Mouse (Mus musculus): ENCODE measurements around the gene Coro1c. TPM values are rescaled to one million over a fixed set of nuclear protein-coding genes. Genes with fewer than 3 reads are reported as not detected.

The Coro1c gene
- total and polyA plus RNA-seq, 3 experiments, result 77.3 to 158 (median 103) TPM

DNA sequence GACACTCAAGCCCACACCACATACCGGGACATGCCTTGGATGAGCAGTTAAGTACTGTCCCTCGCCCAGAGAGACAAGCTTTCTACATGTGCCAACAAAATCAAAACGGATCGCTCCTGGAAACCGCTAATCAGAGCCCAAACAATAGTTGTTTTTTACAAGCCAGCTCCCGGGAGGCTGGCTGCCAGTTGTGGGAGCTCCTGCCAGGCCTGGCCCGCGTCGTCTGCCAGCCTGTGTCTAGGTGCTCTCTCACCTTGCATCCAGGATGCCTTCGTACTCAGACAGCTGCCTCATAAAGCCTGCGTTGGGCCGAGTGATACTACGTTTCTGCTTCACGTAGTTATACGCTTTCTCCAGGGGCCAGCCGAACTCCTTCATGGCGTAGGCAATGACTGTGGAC, 41.6 kb upstream of the Coro1c start:
- Histone ChIP-seq H3K9me3 (replicated peaks; ENCODE audit: insufficient read depth, low read length) (no peaks in the 10 kb centered on the region), H3K4me3 (ENCODE audit: control insufficient read depth in 1 of 2, insufficient read depth in 1 of 2, low read depth in 2 of 2, low read length in 2 of 2) (no peak overlapping the region), H3K36me3 (ENCODE audit: control insufficient read depth in 1 of 2, insufficient read depth in 2 of 2, low read length in 2 of 2) (peaks cover 0 to 17% of the 10 kb centered on the region in 2 experiments; a peak in 2 of 4 replicates), H3K9ac (ENCODE audit: control insufficient read depth, low read depth, low read length, poor library complexity, severe bottlenecking) (no peak overlapping the region), H3K27ac (ENCODE audit: control insufficient read depth, low read depth, low read length) (no peak overlapping the region), H3K79me2 (ENCODE audit: control insufficient read depth, insufficient read depth, low read length, poor library complexity) (no peaks in the 10 kb centered on the region), H3K4me1 (ENCODE audit: control insufficient read depth in 1 of 2, insufficient read depth in 2 of 2, low read length in 2 of 2) (peaks cover 3 to 24% of the 10 kb centered on the region in 2 experiments; a peak in 3 of 4 replicates), H3K27me3 (ENCODE audit: control insufficient read depth in 1 of 2, insufficient read depth in 2 of 2, low read length in 2 of 2) (no peaks in the 10 kb centered on the region)
- DNase-seq (ENCODE audit: low read depth, low spot score), result no peak
- TF ChIP-seq ZC3H11A (IDR thresholded peaks at IDR 0.05; ENCODE audit: low read depth, low read length) (no peak), HCFC1 (IDR thresholded peaks at IDR 0.05; ENCODE audit: low read depth, low read length) (no peak), ELF1 (IDR thresholded peaks at IDR 0.05; ENCODE audit: low read depth, low read length) (no peak), MAFK (IDR thresholded peaks at IDR 0.05; ENCODE audit: borderline replicate concordance, low read depth, low read length) (no peak), POLR2AphosphoS5 (IDR thresholded peaks at IDR 0.05; ENCODE audit: borderline replicate concordance, low read depth, low read length) (no peak), TCF12 (IDR thresholded peaks at IDR 0.05; ENCODE audit: low read depth, low read length) (no peak), CHD1 (IDR thresholded peaks at IDR 0.05; ENCODE audit: low read depth, low read length) (no peak), SMC3 (IDR thresholded peaks at IDR 0.05; ENCODE audit: low read depth, low read length) (no peak), MEF2A (IDR thresholded peaks at IDR 0.05; ENCODE audit: extremely low read depth, insufficient replicate concordance, low read depth, low read length, poor library complexity, severe bottlenecking) (no peak), GATA1 (IDR thresholded peaks at IDR 0.05; ENCODE audit: low read depth, low read length) (no peak), USF1 (IDR thresholded peaks at IDR 0.05; ENCODE audit: low read depth, low read length) (no peak), MAX (IDR thresholded peaks at IDR 0.05; ENCODE audit: low read length) (no peak)

DNA sequence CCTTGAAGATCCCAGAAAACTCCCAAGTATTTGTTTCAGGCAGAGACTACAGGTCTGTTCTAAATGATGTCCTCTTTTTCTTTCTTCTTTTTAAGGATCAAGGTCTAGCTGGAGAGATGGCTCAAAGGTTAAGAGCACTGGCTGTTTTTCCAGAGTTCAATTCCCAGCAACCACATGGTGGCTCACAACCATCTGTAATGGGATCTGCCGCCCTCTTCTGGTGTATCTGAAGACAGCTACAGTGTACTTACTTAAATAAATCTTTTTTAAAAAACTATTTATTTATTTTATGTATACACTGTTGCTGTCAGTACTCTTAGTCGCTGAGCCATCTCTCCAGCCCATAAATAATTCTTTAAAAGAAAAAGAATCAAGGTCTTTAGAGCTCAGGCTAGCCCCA, 38.7 kb upstream of the Coro1c start:
- Histone ChIP-seq H3K27ac (ENCODE audit: control insufficient read depth, low read depth, low read length) (no peak overlapping the region), H3K9ac (ENCODE audit: control insufficient read depth, low read depth, low read length, poor library complexity, severe bottlenecking) (no peak overlapping the region), H3K27me3 (ENCODE audit: control insufficient read depth in 1 of 2, insufficient read depth in 2 of 2, low read length in 2 of 2) (no peaks in the 10 kb centered on the region), H3K79me2 (ENCODE audit: control insufficient read depth, insufficient read depth, low read length, poor library complexity) (no peaks in the 10 kb centered on the region), H3K4me1 (ENCODE audit: control insufficient read depth in 1 of 2, insufficient read depth in 2 of 2, low read length in 2 of 2) (peaks cover 2 to 14% of the 10 kb centered on the region in 2 experiments; a peak in 3 of 4 replicates), H3K36me3 (ENCODE audit: control insufficient read depth in 1 of 2, insufficient read depth in 2 of 2, low read length in 2 of 2) (peaks cover 0 to 12% of the 10 kb centered on the region in 2 experiments; a peak in 2 of 4 replicates), H3K4me3 (ENCODE audit: control insufficient read depth in 1 of 2, insufficient read depth in 1 of 2, low read depth in 2 of 2, low read length in 2 of 2) (no peak overlapping the region), H3K9me3 (replicated peaks; ENCODE audit: insufficient read depth, low read length) (no peaks in the 10 kb centered on the region)
- TF ChIP-seq EP300 (IDR thresholded peaks at IDR 0.05; ENCODE audit: low read depth in 1 of 2, low read length in 2 of 2) (no peak), NRF1 (IDR thresholded peaks at IDR 0.05; ENCODE audit: insufficient read depth, low read depth, low read length, poor library complexity, severe bottlenecking) (no peak), MYC (IDR thresholded peaks at IDR 0.05; ENCODE audit: low read depth, low read length) (0 out of 2 replicates have a peak, but pooled peaks have one; percentile 26), CTCF (IDR thresholded peaks at IDR 0.05 in 2 of 3, conservative IDR thresholded peaks at IDR 0.05 in 1 of 3; ENCODE audit: control insufficient read depth in 1 of 3, insufficient read depth in 1 of 3, low read depth in 2 of 3, low read length in 3 of 3, poor library complexity in 1 of 3, severe bottlenecking in 1 of 3) (peak; percentile 25 to 51 (median 31); a peak in 5 of 6 replicates), UBTF (IDR thresholded peaks at IDR 0.05; ENCODE audit: borderline replicate concordance, insufficient read depth, low read depth, low read length) (no peak), MAFK (IDR thresholded peaks at IDR 0.05; ENCODE audit: borderline replicate concordance, low read depth, low read length) (no peak), BHLHE40 (IDR thresholded peaks at IDR 0.05; ENCODE audit: borderline replicate concordance, low read depth, low read length) (no peak), RAD21 (IDR thresholded peaks at IDR 0.05; ENCODE audit: low read depth, low read length) (peak; percentile 31), GABPA (IDR thresholded peaks at IDR 0.05; ENCODE audit: low read depth, low read length) (no peak), SMC3 (IDR thresholded peaks at IDR 0.05; ENCODE audit: low read depth, low read length) (peak; percentile 34), POLR2A (IDR thresholded peaks at IDR 0.05; ENCODE audit: control insufficient read depth in 1 of 2, insufficient read depth in 1 of 2, low read depth in 1 of 2, low read length in 2 of 2, poor library complexity in 1 of 2) (no peak), USF1 (IDR thresholded peaks at IDR 0.05; ENCODE audit: low read depth, low read length) (no peak)
- DNase-seq (ENCODE audit: low read depth, low spot score), result peak; percentile 33

All from MEL (cell line).